Mouse (Mus musculus) CH12.LX (cell line): ENCODE data around the gene Mroh2a. TPM values are rescaled to one million over a fixed set of nuclear protein-coding genes. Genes with fewer than 3 reads are reported as not detected.

Source experiments
- DNase-seq: peaks from one replicate; pipeline ENCODE4 v3.0.0-alpha.2; 2013; ENCODE audit errors: extremely low read depth
- H3K27ac ChIP-seq: 2 replicates; pipeline ENCODE4 v1.5.1; 2012; ENCODE audit warnings: low read depth, mild to moderate bottlenecking, control low read depth, moderate library complexity; ENCODE audit not compliant: insufficient read depth
- H3K27me3 ChIP-seq: replicated peaks from 2 replicates; pipeline ENCODE3; 2012; ENCODE audit warnings: inconsistent platforms
- H3K36me3 ChIP-seq, 2 experiments: replicated peaks in 1 of 2; 2 replicates each; pipeline versions ENCODE3 to v1.6.1; 2012; ENCODE audit warnings: inconsistent platforms in 1 of 2, low read length in 1 of 2, mild to moderate bottlenecking in 1 of 2, mixed read lengths in 1 of 2, moderate library complexity in 1 of 2; ENCODE audit not compliant: control insufficient read depth in 1 of 2, insufficient read depth in 1 of 2
- H3K4me1 ChIP-seq, 2 experiments: 2 replicates each; pipeline ENCODE4 v1.6.1; 2012; ENCODE audit warnings: inconsistent platforms in 1 of 2, moderate library complexity in 1 of 2; ENCODE audit not compliant: insufficient read depth in 2 of 2, control insufficient read depth in 1 of 2
- H3K4me2 ChIP-seq: 2 replicates; pipeline ENCODE4 v1.6.1; 2012; ENCODE audit warnings: low read depth, mild to moderate bottlenecking, control low read depth; ENCODE audit not compliant: poor library complexity, insufficient read depth, severe bottlenecking
- H3K4me3 ChIP-seq, 3 experiments: fragments of 150-350 bp in 1 of 3; sonication (generic) in 1 of 3; replicated peaks in 1 of 3; 2 replicates each; pipeline versions ENCODE3 to v1.5.1; 2011 to 2012; ENCODE audit warnings: low read depth in 2 of 3, low read length in 2 of 3, mild to moderate bottlenecking in 2 of 3, moderate library complexity in 2 of 3, control low read depth in 1 of 3, improper control_type of control experiment in 1 of 3, inconsistent platforms in 1 of 3, mixed read lengths in 1 of 3; ENCODE audit not compliant: poor library complexity in 1 of 3
- H3K79me2 ChIP-seq: replicated peaks from 2 replicates; pipeline ENCODE4 v1.6.1; 2012; ENCODE audit warnings: mild to moderate bottlenecking, moderate library complexity; ENCODE audit not compliant: control insufficient read depth, poor library complexity, insufficient read depth, severe bottlenecking; ENCODE audit errors: extremely low read depth
- H3K9ac ChIP-seq: 2 replicates; pipeline ENCODE4 v1.6.1; 2012; ENCODE audit warnings: low read depth, mild to moderate bottlenecking, control low read depth, moderate library complexity; ENCODE audit not compliant: insufficient read depth
- H3K9me3 ChIP-seq: replicated peaks from 2 replicates; pipeline ENCODE3; 2012; ENCODE audit warnings: low read length, inconsistent platforms, mixed read lengths
- CHD1 ChIP-seq: IDR thresholded peaks from 2 replicates; pipeline ENCODE4 v1.6.1; 2012; ENCODE audit warnings: low read depth, low read length, improper control_type of control experiment, inconsistent platforms
- E2F4 ChIP-seq: IDR thresholded peaks from 2 replicates; pipeline ENCODE4 v1.6.1; 2011; ENCODE audit warnings: low read depth, low read length, improper control_type of control experiment; ENCODE audit not compliant: insufficient replicate concordance
- EP300 ChIP-seq: IDR thresholded peaks from 2 replicates; pipeline ENCODE4 v1.6.1; 2011; ENCODE audit warnings: low read length, improper control_type of control experiment
- ETS1 ChIP-seq: conservative IDR thresholded peaks from 2 replicates; pipeline ENCODE4 v1.6.1; 2012; ENCODE audit warnings: low read depth, mild to moderate bottlenecking, inconsistent platforms, low read length, improper control_type of control experiment, moderate library complexity
- HCFC1 ChIP-seq: IDR thresholded peaks from 2 replicates; pipeline ENCODE4 v1.6.1; 2012; ENCODE audit warnings: low read depth, mild to moderate bottlenecking, inconsistent platforms, low read length, improper control_type of control experiment
- IRF4 ChIP-seq: IDR thresholded peaks from 2 replicates; pipeline ENCODE4 v1.6.1; 2014; ENCODE audit warnings: low read depth, mild to moderate bottlenecking, inconsistent platforms, low read length, improper control_type of control experiment
- JUN ChIP-seq: IDR thresholded peaks from 2 replicates; pipeline ENCODE4 v1.6.1; 2011; ENCODE audit warnings: low read depth, mild to moderate bottlenecking, low read length, improper control_type of control experiment, moderate library complexity; ENCODE audit not compliant: insufficient read depth
- MAX ChIP-seq: IDR thresholded peaks from 2 replicates; pipeline ENCODE4 v1.6.1; 2011; ENCODE audit warnings: low read length, improper control_type of control experiment
- MAZ ChIP-seq: IDR thresholded peaks from 2 replicates; pipeline ENCODE4 v1.6.1; 2012; ENCODE audit warnings: low read depth, mild to moderate bottlenecking, inconsistent platforms, low read length, improper control_type of control experiment, moderate library complexity
- NELFE ChIP-seq: IDR thresholded peaks from 2 replicates; pipeline ENCODE4 v1.6.1; 2011; ENCODE audit warnings: low read depth, low read length, improper control_type of control experiment
- PAX5 ChIP-seq: IDR thresholded peaks from 2 replicates; pipeline ENCODE4 v1.6.1; 2012; ENCODE audit warnings: low read length, inconsistent platforms, mixed read lengths
- POLR2AphosphoS2 ChIP-seq: IDR thresholded peaks from 2 replicates; pipeline ENCODE4 v1.6.1; 2011; ENCODE audit warnings: low read depth, low read length, improper control_type of control experiment
- RAD21 ChIP-seq: IDR thresholded peaks from 2 replicates; pipeline ENCODE4 v1.6.1; 2011; ENCODE audit warnings: low read depth, mild to moderate bottlenecking, low read length, improper control_type of control experiment, moderate library complexity
- SIN3A ChIP-seq: IDR thresholded peaks from 2 replicates; pipeline ENCODE4 v1.6.1; 2012; ENCODE audit warnings: low read length, improper control_type of control experiment, inconsistent platforms
- UBTF ChIP-seq: IDR thresholded peaks from 2 replicates; pipeline ENCODE4 v1.6.1; 2012; ENCODE audit warnings: low read depth, mild to moderate bottlenecking, inconsistent platforms, low read length, improper control_type of control experiment, moderate library complexity
- USF2 ChIP-seq: conservative IDR thresholded peaks from 2 replicates; pipeline ENCODE4 v1.6.1; 2011; ENCODE audit warnings: low read depth, low read length, improper control_type of control experiment
- dilution Hi-C: fragments of 300-500 bp; cut with MboI; formaldehyde crosslinking; loops from 2 replicates; pipeline ENCODE4 v1.14.3; 2020; ENCODE audit warnings: low sequenced_read_pairs; ENCODE audit not compliant: extremely low pct_unique_long_range_greater_than_20kb, extremely low pct_ligation_motif_present
- in situ Hi-C: fragments of 300-500 bp; cut with MboI; formaldehyde crosslinking; loops from 3 replicates; pipeline ENCODE4 v1.14.3; 2019; ENCODE audit warnings: low sequenced_read_pairs, low pct_ligation_motif_present, low pct_unique_long_range_greater_than_20kb, mixed read lengths
- polyA plus RNA-seq: library from polyadenylated mRNA; unstranded; fragments of >175 nt; gene quantifications from 2 replicates; pipeline ENCODE4 v1.2.1, GENCODE M21; 2012; ENCODE audit warnings: low read depth; ENCODE audit not compliant: insufficient read length
- total RNA-seq, 2 experiments: library from RNA; depleted of rRNA; stranded (reverse); fragments of 300-350 nt in 1 of 2; fragments of >200 nt in 1 of 2; gene quantifications; 2 replicates each; pipeline ENCODE4 v1.2.3; 2012 to 2014

The Mroh2a gene
- total and polyA plus RNA-seq, 3 experiments: 0.17 to 1.0 TPM; not detected in 1

GRCm38 (mm10) chr1:88230421-88230820 is 3.6 kb downstream of the Mroh2a start:
- no peaks in the 10 kb centered on the region for H3K79me2 ChIP-seq
- no peak for DNase-seq
- H3K4me1 ChIP-seq: 0 out of 4 replicates have a peak, but pooled peaks cover 0 to 3% of the 10 kb centered on the region in 2 experiments
- dilution Hi-C loops: no loop called here
- no peak overlapping the region for H3K4me2 ChIP-seq
- H3K4me3 ChIP-seq: no peak overlapping the region
- H3K27ac ChIP-seq: no peak overlapping the region
- H3K9ac ChIP-seq: no peak overlapping the region
- in situ Hi-C loops: no loop called here
- TF ChIP-seq EP300 (no peak), MAZ (no peak)
- peaks cover 5% of the 10 kb centered on the region for H3K27me3 ChIP-seq
- H3K9me3 ChIP-seq: peaks cover 75% of the 10 kb centered on the region
- H3K36me3 ChIP-seq: no peaks in the 10 kb centered on the region

- in situ Hi-C loops: no loop called here
- no peaks in the 10 kb centered on the region for H3K79me2 ChIP-seq
- no peak overlapping the region for H3K4me3 ChIP-seq
- no peaks in the 10 kb centered on the region for H3K36me3 ChIP-seq
- no peak overlapping the region for H3K9ac ChIP-seq
- dilution Hi-C loops: no loop called here
- TF ChIP-seq ETS1 (no peak), HCFC1 (no peak), CHD1 (no peak), IRF4 (no peak), USF2 (no peak), E2F4 (no peak), SIN3A (no peak), MAX (no peak), POLR2AphosphoS2 (no peak), JUN (no peak), UBTF (no peak), RAD21 (no peak), NELFE (no peak), PAX5 (no peak)
- no peak overlapping the region for H3K27ac ChIP-seq
- peaks cover 6% of the 10 kb centered on the region for H3K27me3 ChIP-seq
- H3K4me1 ChIP-seq: 0 out of 4 replicates have a peak, but pooled peaks cover 0 to 3% of the 10 kb centered on the region in 2 experiments
- no peak for DNase-seq
- no peak overlapping the region for H3K4me2 ChIP-seq
- H3K9me3 ChIP-seq: peaks cover 74% of the 10 kb centered on the region
Observed at GRCm38 (mm10) chr1:88230981-88231802, 4.4 kb downstream of the Mroh2a start.
